Comparison of ENCODE assay signal across 8 mouse cellular contexts in the genomic region with DNA sequence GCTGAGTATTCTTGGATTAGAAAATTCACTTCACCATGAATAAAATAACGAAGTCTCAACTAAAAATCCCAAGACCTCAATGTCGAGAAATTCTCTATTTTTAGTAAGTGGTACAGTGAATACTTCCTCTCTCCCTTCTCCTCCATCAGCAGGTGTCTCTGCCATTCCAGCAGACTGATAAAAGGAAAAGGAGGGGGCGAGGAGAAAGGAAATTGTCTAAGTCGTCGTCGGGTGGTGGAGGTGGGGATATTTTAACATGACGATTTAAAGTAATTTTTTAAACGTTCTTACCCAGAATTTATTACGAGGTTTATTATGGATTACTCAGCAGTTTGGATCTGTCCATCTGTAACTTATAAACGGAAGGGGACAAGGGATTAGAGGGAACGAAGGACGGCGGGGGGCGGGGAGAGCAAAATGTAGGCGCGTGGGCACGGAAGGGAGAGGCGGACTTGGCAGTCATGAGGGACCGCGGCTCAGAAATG. TPM values are rescaled to one million over a fixed set of nuclear protein-coding genes. Genes with fewer than 3 reads are reported as not detected.
DNase-seq lines count a peak whose midpoint lies in the region; ATAC-seq and TF ChIP-seq lines count a peak whose summit lies in the region.

No protein-coding gene starts in this region.

- no peaks in the 10 kb centered on the region for H3K9me3 ChIP-seq in lung, embryonic 14.5 days (ENCODE audit: low read depth, low read length)
- H3K9me3 ChIP-seq in hindbrain, embryonic 14.5 days (ENCODE audit: control insufficient read depth, low read length): no peaks in the 10 kb centered on the region

- no peak for TF ChIP-seq CTCF in lung, embryonic 14.5 days (IDR thresholded peaks at IDR 0.05; ENCODE audit: low read depth)

- H3K27ac ChIP-seq in lung, embryonic 14.5 days (ENCODE audit: low read depth): no peak overlapping the region
- H3K27ac ChIP-seq in hindbrain, embryonic 14.5 days: peak overlapping the region; percentile 86

- H3K27me3 ChIP-seq in lung, embryonic 14.5 days (ENCODE audit: insufficient read depth, low read length): peaks cover 13% of the 10 kb centered on the region
- H3K27me3 ChIP-seq in hindbrain, embryonic 14.5 days (ENCODE audit: control insufficient read depth, insufficient read depth, low read length): peaks cover 6% of the 10 kb centered on the region

- peak overlapping the region; percentile 98 for H3K4me2 ChIP-seq in lung, embryonic 14.5 days
- H3K4me2 ChIP-seq in hindbrain, embryonic 14.5 days (replicated peaks): peak overlapping the region; percentile 69

- H3K4me3 ChIP-seq in lung, embryonic 14.5 days (ENCODE audit: low read depth, low read length): peak overlapping the region; percentile 78
- H3K4me3 ChIP-seq in hindbrain, embryonic 14.5 days (replicated peaks; ENCODE audit: low read length): peak overlapping the region; percentile 49

- H3K9ac ChIP-seq in lung, embryonic 14.5 days: peak overlapping the region; percentile 85
- peak overlapping the region; percentile 86 for H3K9ac ChIP-seq in hindbrain, embryonic 14.5 days

- DNase-seq in cerebellum, adult 8-10 months: no peak
- DNase-seq in lung, embryonic 14.5 days: no peak
- no peak for DNase-seq in lung, postnatal 36 days
- peak; percentile 53 for DNase-seq in hindbrain, embryonic 14.5 days (ENCODE audit: low spot score)
- DNase-seq in urinary bladder, postnatal 14 days (ENCODE audit: low spot score): no peak
- no peak for DNase-seq in spleen, adult 12 weeks (ENCODE audit: low spot score)

- H3K4me1 ChIP-seq in lung, embryonic 14.5 days (ENCODE audit: insufficient read depth): no peaks in the 10 kb centered on the region
- H3K4me1 ChIP-seq in hindbrain, embryonic 14.5 days (replicated peaks; ENCODE audit: control insufficient read depth, insufficient read depth, low read length): peaks cover 14% of the 10 kb centered on the region; the same call in 1 of the 2 replicates

- WGBS in lung, embryonic 14.5 days: 4% methylated on average over 20 of the region's 20 CpGs
- 5% methylated on average over 20 of the region's 20 CpGs for WGBS in hindbrain, embryonic 14.5 days

- no peaks in the 10 kb centered on the region for H3K36me3 ChIP-seq in lung, embryonic 14.5 days (ENCODE audit: insufficient read depth)
- no peaks in the 10 kb centered on the region for H3K36me3 ChIP-seq in hindbrain, embryonic 14.5 days (replicated peaks; ENCODE audit: control insufficient read depth, insufficient read depth)

- ATAC-seq in cerebellum, adult (ENCODE audit: insufficient number of reproducible peaks, low FRiP score, low TSS enrichment): peak; percentile 1; the same call in 1 of the 2 replicates
- ATAC-seq in lung, embryonic 14.5 days (ENCODE audit: insufficient read depth): no peak
- no peak for ATAC-seq in hindbrain, embryonic 14.5 days (ENCODE audit: low FRiP score)
- ATAC-seq in megakaryocyte-erythroid progenitor cell, adult 5-6 weeks (replicated peaks; ENCODE audit: low FRiP score, low TSS enrichment, poor library complexity, severe bottlenecking): peak; percentile 76

RNA-seq across cellular contexts. Expression of a gene that starts 0.8 kb away (rescaled TPM):
- polyA plus RNA-seq in lung, embryonic 14.5 days (2014; fragmentation: Nextera tagmentation; extraction: Ambion mirVana): 4.8 and 5.2 TPM in 2 replicates
- 17.7 TPM in 2 replicates for polyA plus RNA-seq in hindbrain, embryonic 14.5 days (2014; fragmentation: Nextera tagmentation; extraction: Ambion mirVana)
- total RNA-seq in megakaryocyte-erythroid progenitor cell, adult 5-6 weeks (2014; fragmentation: Nextera tagmentation): 1.8 and 7.6 TPM in 2 replicates
- total RNA-seq in megakaryocyte-erythroid progenitor cell, adult 5-6 weeks (2017): 1.6 and 1.8 TPM in 2 replicates

Comparison
In these comparisons a context has a peak if more than half of its experiments do, and no peak if none do; other contexts are left out.
1. ATAC-seq: peak in cerebellum, adult (single experiment) and megakaryocyte-erythroid progenitor cell, adult 5-6 weeks (single experiment); none in lung, embryonic 14.5 days (single experiment) and hindbrain, embryonic 14.5 days (single experiment).